Mouse (Mus musculus): Measurements from ENCODE around the gene Ndufs1. TPM values are rescaled to one million over a fixed set of nuclear protein-coding genes. Genes with fewer than 3 reads are reported as not detected.
A peak's percentile ranks its signal among the peaks of the same experiment; 100 is the strongest.

The Ndufs1 gene
- polyA plus RNA-seq, 1 experiment from 2014 or later: 125 TPM

GRCm38 (mm10) chr1:63114136-63114781, 62.4 kb downstream of the Ndufs1 start, which contains the start of gene Ino80d:
Gene Ino80d (minus strand): TSS chr1:63114667.
- Histone ChIP-seq H3K36me3 (peaks cover 6% of the 10 kb centered on the region), H3K4me2 (peak within 1 kb of the TSS; percentile 88), H3K9ac (peak within 1 kb of the TSS; percentile 100), H3K4me1 (peaks cover 31% of the 10 kb centered on the region), H3K4me3 (peak within 1 kb of the TSS; percentile 91), H3K27ac (peak within 1 kb of the TSS; percentile 100), H3K27me3 (no peaks in the 10 kb centered on the region), H3K9me3 (no peaks in the 10 kb centered on the region)
- WGBS: under 1% methylated on average over 41 of the region's 42 CpGs
- peak; percentile 79 for ATAC-seq (ENCODE audit: insufficient number of reproducible peaks, insufficient read depth, low FRiP score, low TSS enrichment, low read depth)

GRCm38 (mm10) chr1:63113274-63114135, 63.1 kb downstream of the Ndufs1 start:
- H3K27me3 ChIP-seq: no peaks in the 10 kb centered on the region
- ATAC-seq (ENCODE audit: insufficient number of reproducible peaks, insufficient read depth, low FRiP score, low TSS enrichment, low read depth): peak; percentile 61
- H3K4me3 ChIP-seq: peak overlapping the region; percentile 91
- H3K9ac ChIP-seq: peak overlapping the region; percentile 100
- H3K36me3 ChIP-seq: peaks cover 11% of the 10 kb centered on the region
- H3K27ac ChIP-seq: peak overlapping the region; percentile 100
- WGBS: 1% methylated on average over 68 of the region's 92 CpGs
- no peaks in the 10 kb centered on the region for H3K9me3 ChIP-seq
- H3K4me1 ChIP-seq: peaks cover 31% of the 10 kb centered on the region
- H3K4me2 ChIP-seq: peak overlapping the region; percentile 88

GRCm38 (mm10) chr1:63112865-63113261, 63.8 kb downstream of the Ndufs1 start:
- Histone ChIP-seq H3K4me2 (peak overlapping the region; percentile 88), H3K4me3 (peak overlapping the region; percentile 91), H3K27ac (peak overlapping the region; percentile 100), H3K9me3 (no peaks in the 10 kb centered on the region), H3K27me3 (no peaks in the 10 kb centered on the region), H3K4me1 (peaks cover 31% of the 10 kb centered on the region), H3K9ac (peak overlapping the region; percentile 100), H3K36me3 (0 out of 2 replicates have a peak, but pooled peaks cover 5% of the 10 kb centered on the region)
- no peak for ATAC-seq (ENCODE audit: insufficient number of reproducible peaks, insufficient read depth, low FRiP score, low TSS enrichment, low read depth)
- WGBS: 5% methylated on average over 11 of the region's 11 CpGs

GRCm38 (mm10) chr1:63112151-63112864, 64.3 kb downstream of the Ndufs1 start:
- H3K27ac ChIP-seq: peak overlapping the region; percentile 100
- H3K9ac ChIP-seq: peak overlapping the region; percentile 100
- H3K4me3 ChIP-seq: peak overlapping the region; percentile 91
- peaks cover 31% of the 10 kb centered on the region for H3K4me1 ChIP-seq
- H3K27me3 ChIP-seq: no peaks in the 10 kb centered on the region
- no peaks in the 10 kb centered on the region for H3K9me3 ChIP-seq
- ATAC-seq (ENCODE audit: insufficient number of reproducible peaks, insufficient read depth, low FRiP score, low TSS enrichment, low read depth): no peak
- 46% methylated on average over 8 of the region's 8 CpGs for WGBS
- H3K4me2 ChIP-seq: peak overlapping the region; percentile 88
- 0 out of 2 replicates have a peak, but pooled peaks cover 5% of the 10 kb centered on the region for H3K36me3 ChIP-seq

- 41% methylated on average over 7 of the region's 7 CpGs for WGBS
- H3K27ac ChIP-seq: peak overlapping the region; percentile 44; the same call in 1 of the 2 replicates
- H3K9ac ChIP-seq: 0 out of 2 replicates have a peak overlapping the region, but pooled peaks have one; percentile 51
- H3K4me2 ChIP-seq: peak overlapping the region; percentile 11; the same call in 1 of the 2 replicates
- H3K36me3 ChIP-seq: peaks cover 9% of the 10 kb centered on the region
- no peaks in the 10 kb centered on the region for H3K9me3 ChIP-seq
- no peak for ATAC-seq (ENCODE audit: insufficient number of reproducible peaks, insufficient read depth, low FRiP score, low TSS enrichment, low read depth)
- H3K4me1 ChIP-seq: peaks cover 20% of the 10 kb centered on the region
- no peaks in the 10 kb centered on the region for H3K27me3 ChIP-seq
- H3K4me3 ChIP-seq: no peak overlapping the region
Observed at GRCm38 (mm10) chr1:63110536-63111285, 65.9 kb downstream of the Ndufs1 start.

GRCm38 (mm10) chr1:63107614-63108327, 68.9 kb downstream of the Ndufs1 start:
- Histone ChIP-seq H3K4me2 (no peak overlapping the region), H3K9ac (no peak overlapping the region), H3K4me3 (no peak overlapping the region), H3K27ac (no peak overlapping the region; the same call in 1 of the 2 replicates), H3K9me3 (no peaks in the 10 kb centered on the region), H3K36me3 (peaks cover 30% of the 10 kb centered on the region), H3K4me1 (peaks cover 17% of the 10 kb centered on the region), H3K27me3 (no peaks in the 10 kb centered on the region)
- no peak for ATAC-seq (ENCODE audit: insufficient number of reproducible peaks, insufficient read depth, low FRiP score, low TSS enrichment, low read depth)
- 83% methylated on average over 6 of the region's 6 CpGs for WGBS

GRCm38 (mm10) chr1:63102758-63103451, 73.7 kb downstream of the Ndufs1 start:
- Histone ChIP-seq H3K27ac (no peak overlapping the region), H3K4me3 (no peak overlapping the region), H3K36me3 (peaks cover 66% of the 10 kb centered on the region), H3K4me1 (no peaks in the 10 kb centered on the region), H3K9ac (no peak overlapping the region), H3K9me3 (no peaks in the 10 kb centered on the region), H3K4me2 (no peak overlapping the region), H3K27me3 (no peaks in the 10 kb centered on the region)
- no peak for ATAC-seq (ENCODE audit: insufficient number of reproducible peaks, insufficient read depth, low FRiP score, low TSS enrichment, low read depth)
- WGBS: 91% methylated on average over 12 of the region's 12 CpGs

GRCm38 (mm10) chr1:63100196-63100595, 76.4 kb downstream of the Ndufs1 start:
- no peak for ATAC-seq (ENCODE audit: insufficient number of reproducible peaks, insufficient read depth, low FRiP score, low TSS enrichment, low read depth)
- no peak overlapping the region for H3K4me3 ChIP-seq
- no peak overlapping the region for H3K4me2 ChIP-seq
- 86% methylated on average over 8 of the region's 8 CpGs for WGBS
- H3K4me1 ChIP-seq: no peaks in the 10 kb centered on the region
- H3K9me3 ChIP-seq: no peaks in the 10 kb centered on the region
- H3K9ac ChIP-seq: no peak overlapping the region
- H3K36me3 ChIP-seq: peaks cover 82% of the 10 kb centered on the region
- no peak overlapping the region for H3K27ac ChIP-seq
- H3K27me3 ChIP-seq: no peaks in the 10 kb centered on the region

- H3K27me3 ChIP-seq: no peaks in the 10 kb centered on the region
- no peak overlapping the region for H3K9ac ChIP-seq
- 80% methylated on average over 4 of the region's 4 CpGs for WGBS
- no peak overlapping the region for H3K4me2 ChIP-seq
- no peaks in the 10 kb centered on the region for H3K4me1 ChIP-seq
- no peak overlapping the region for H3K4me3 ChIP-seq
- H3K9me3 ChIP-seq: no peaks in the 10 kb centered on the region
- no peak for ATAC-seq (ENCODE audit: insufficient number of reproducible peaks, insufficient read depth, low FRiP score, low TSS enrichment, low read depth)
- no peak overlapping the region for H3K27ac ChIP-seq
- peaks cover 85% of the 10 kb centered on the region for H3K36me3 ChIP-seq
Observed at GRCm38 (mm10) chr1:63098831-63099230, 77.8 kb downstream of the Ndufs1 start.

GRCm38 (mm10) chr1:63096071-63096470, 80.6 kb downstream of the Ndufs1 start:
- no peak overlapping the region for H3K4me2 ChIP-seq
- H3K9me3 ChIP-seq: no peaks in the 10 kb centered on the region
- WGBS: 83% methylated on average over 5 of the region's 5 CpGs
- no peak overlapping the region for H3K4me3 ChIP-seq
- no peak overlapping the region for H3K27ac ChIP-seq
- no peak for ATAC-seq (ENCODE audit: insufficient number of reproducible peaks, insufficient read depth, low FRiP score, low TSS enrichment, low read depth)
- H3K27me3 ChIP-seq: no peaks in the 10 kb centered on the region
- H3K36me3 ChIP-seq: peaks cover 86% of the 10 kb centered on the region
- H3K9ac ChIP-seq: no peak overlapping the region
- no peaks in the 10 kb centered on the region for H3K4me1 ChIP-seq

All from embryonic facial prominence, embryonic 13.5 days (tissue).